Mouse (Mus musculus) lung, embryonic 16.5 days (tissue): ENCODE results near the gene Trpm1. TPM values are rescaled to one million over a fixed set of nuclear protein-coding genes. Genes with fewer than 3 reads are reported as not detected.
A peak's percentile ranks its signal among the peaks of the same experiment; 100 is the strongest.

Experiments
- ATAC-seq: fragments of 200-750 bp; cut with Nextera tagmentation; 2 replicates; pipeline ENCODE4 v1.8.0; 2017; ENCODE audit warnings: low read depth, mild to moderate bottlenecking, moderate library complexity
- H3K27ac ChIP-seq: fragments of 300-500 bp; sonication (generic); 2 replicates; pipeline ENCODE4 v1.5.1; 2014; ENCODE audit warnings: mild to moderate bottlenecking, control low read depth, low read length
- H3K27me3 ChIP-seq: fragments of 300-500 bp; sonication (generic); 2 replicates; pipeline ENCODE4 v1.6.1; 2014; ENCODE audit warnings: low read depth, low read length, mixed read lengths; ENCODE audit not compliant: control insufficient read depth, insufficient read depth
- H3K36me3 ChIP-seq: fragments of 300-500 bp; sonication (generic); 2 replicates; pipeline ENCODE4 v1.6.1; 2014; ENCODE audit warnings: low read length; ENCODE audit not compliant: control insufficient read depth, insufficient read depth
- H3K4me1 ChIP-seq: fragments of 300-500 bp; sonication (generic); replicated peaks from 2 replicates; pipeline ENCODE4 v1.6.1; 2014; ENCODE audit warnings: low read length, mixed read lengths; ENCODE audit not compliant: control insufficient read depth, insufficient read depth
- H3K4me2 ChIP-seq: fragments of 300-500 bp; sonication (generic); 2 replicates; pipeline ENCODE4 v1.6.1; 2014; ENCODE audit warnings: low read depth, low read length, control low read depth
- H3K4me3 ChIP-seq: fragments of 300-500 bp; sonication (generic); 2 replicates; pipeline ENCODE4 v1.5.1; 2014; ENCODE audit warnings: mild to moderate bottlenecking, low read length, control low read depth
- H3K9ac ChIP-seq: fragments of 300-500 bp; sonication (generic); 2 replicates; pipeline ENCODE4 v1.6.1; 2014; ENCODE audit warnings: low read length, control low read depth
- H3K9me3 ChIP-seq: fragments of 300-500 bp; sonication (generic); 2 replicates; pipeline ENCODE4 v1.6.1; 2016; ENCODE audit warnings: low read length; ENCODE audit not compliant: control insufficient read depth
- WGBS: fragments of 180-500 bp; shearing (Covaris S2); extraction: QIAGEN DNeasy Blood & Tissue Kit; methylation state at CpG from one replicate; pipeline ENCODE4 v1.1.7; 2014; 5-methylcytosine and 5-hydroxymethylcytosine counted together
- polyA plus RNA-seq: library from polyadenylated mRNA; unstranded; fragments of >200 nt; fragmentation: Nextera tagmentation; extraction: Ambion mirVana; gene quantifications from 2 replicates; pipeline ENCODE4 v1.2.1, GENCODE M21; 2015

The Trpm1 gene
- polyA plus RNA-seq, 1 experiment from 2014 or later, result 0.10 TPM

DNA sequence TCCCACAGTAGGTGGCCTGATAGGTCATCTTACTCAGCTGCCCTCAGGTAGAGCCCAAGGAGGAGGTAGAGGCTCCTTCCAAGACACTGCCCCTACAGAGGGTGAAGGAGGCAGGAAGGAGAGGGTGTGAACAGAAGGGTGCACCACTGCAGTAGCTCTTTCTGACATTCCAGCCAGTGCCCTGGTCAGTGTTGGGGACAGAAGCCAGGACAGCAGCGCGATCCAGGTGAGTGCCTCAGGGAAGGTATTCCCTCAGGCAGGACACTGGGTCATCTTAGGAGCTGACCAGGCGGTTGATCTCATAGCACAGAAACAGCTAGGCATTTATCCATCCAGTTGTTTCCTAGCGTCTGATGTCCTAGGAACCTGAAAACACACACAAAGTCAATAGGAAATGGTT, 1.6 kb downstream of the Trpm1 start:
- peaks cover 29% of the 10 kb centered on the region for H3K4me1 ChIP-seq
- H3K9ac ChIP-seq, result peak overlapping the region; percentile 38
- no peaks in the 10 kb centered on the region for H3K27me3 ChIP-seq
- peak overlapping the region; percentile 44 for H3K4me2 ChIP-seq
- no peak for ATAC-seq
- no peak overlapping the region for H3K27ac ChIP-seq
- WGBS, result 50% methylated on average over 4 of the region's 4 CpGs
- H3K4me3 ChIP-seq, result peak overlapping the region; percentile 8; the same call in 1 of the 2 replicates
- no peaks in the 10 kb centered on the region for H3K36me3 ChIP-seq
- no peaks in the 10 kb centered on the region for H3K9me3 ChIP-seq

DNA sequence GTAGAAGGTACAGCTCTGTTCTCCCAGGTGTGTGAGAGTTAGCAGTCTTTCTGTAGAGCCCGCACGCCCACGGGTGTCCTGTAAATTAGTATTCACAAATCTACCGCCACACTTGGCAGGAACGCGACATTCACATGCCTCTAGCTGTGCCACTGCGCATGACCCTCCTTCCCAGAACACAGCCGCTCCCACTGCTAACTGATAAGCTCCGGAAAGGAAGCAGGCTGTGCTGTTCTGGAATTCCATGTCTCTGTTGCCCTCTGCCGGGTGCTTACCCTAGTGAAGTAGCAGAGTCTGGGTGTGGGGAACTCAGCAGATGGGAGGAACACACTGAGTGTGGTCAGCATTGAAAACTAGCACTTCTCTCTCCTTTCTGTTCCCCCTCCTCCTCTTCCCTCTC, 2.1 kb downstream of the Trpm1 start:
- peak overlapping the region; percentile 8; the same call in 1 of the 2 replicates for H3K4me3 ChIP-seq
- peak overlapping the region; percentile 45; the same call in 1 of the 2 replicates for H3K27ac ChIP-seq
- H3K9ac ChIP-seq, result peak overlapping the region; percentile 38
- H3K27me3 ChIP-seq, result no peaks in the 10 kb centered on the region
- H3K4me2 ChIP-seq, result peak overlapping the region; percentile 44
- peak; percentile 90 for ATAC-seq
- WGBS, result under 1% methylated on average over 10 of the region's 10 CpGs
- no peaks in the 10 kb centered on the region for H3K36me3 ChIP-seq
- peaks cover 31% of the 10 kb centered on the region for H3K4me1 ChIP-seq
- H3K9me3 ChIP-seq, result no peaks in the 10 kb centered on the region

DNA sequence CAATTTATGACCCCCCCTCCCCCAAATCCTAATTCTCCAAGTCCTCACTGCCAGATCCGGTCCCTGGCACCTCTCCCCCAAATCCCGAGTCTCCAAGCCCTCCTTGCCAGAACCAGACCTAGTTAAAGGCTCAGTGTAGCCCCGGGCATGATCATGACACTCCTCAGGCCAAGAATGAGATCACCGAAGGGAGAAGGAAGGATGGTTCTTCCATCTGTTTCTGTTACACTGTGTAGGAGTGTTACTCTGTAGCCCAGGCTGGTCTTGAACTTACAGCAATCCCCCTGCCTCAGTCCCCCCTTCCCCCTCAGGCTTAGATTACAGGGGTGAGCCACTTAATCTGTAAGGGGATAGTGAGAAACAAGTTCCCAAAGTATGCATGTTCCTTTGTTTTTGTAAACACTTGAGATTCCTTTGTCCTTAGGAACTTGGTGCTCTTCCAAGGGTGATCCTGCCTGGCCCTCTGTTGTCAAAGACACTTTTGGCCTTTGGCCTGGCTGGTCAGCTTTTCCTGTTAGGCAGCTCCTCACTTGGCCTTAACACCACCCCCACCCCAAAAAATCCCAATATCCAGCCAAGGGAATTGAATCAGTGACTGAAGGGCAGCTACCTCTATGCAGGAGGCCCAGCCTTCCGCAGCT, 2.8 kb downstream of the Trpm1 start:
- no peaks in the 10 kb centered on the region for H3K27me3 ChIP-seq
- 69% methylated on average over 5 of the region's 5 CpGs for WGBS
- H3K4me3 ChIP-seq, result no peak overlapping the region
- H3K9me3 ChIP-seq, result no peaks in the 10 kb centered on the region
- peaks cover 31% of the 10 kb centered on the region for H3K4me1 ChIP-seq
- no peak overlapping the region for H3K9ac ChIP-seq
- no peaks in the 10 kb centered on the region for H3K36me3 ChIP-seq
- peak; percentile 32 for ATAC-seq
- H3K4me2 ChIP-seq, result no peak overlapping the region
- H3K27ac ChIP-seq, result peak overlapping the region; percentile 45

DNA sequence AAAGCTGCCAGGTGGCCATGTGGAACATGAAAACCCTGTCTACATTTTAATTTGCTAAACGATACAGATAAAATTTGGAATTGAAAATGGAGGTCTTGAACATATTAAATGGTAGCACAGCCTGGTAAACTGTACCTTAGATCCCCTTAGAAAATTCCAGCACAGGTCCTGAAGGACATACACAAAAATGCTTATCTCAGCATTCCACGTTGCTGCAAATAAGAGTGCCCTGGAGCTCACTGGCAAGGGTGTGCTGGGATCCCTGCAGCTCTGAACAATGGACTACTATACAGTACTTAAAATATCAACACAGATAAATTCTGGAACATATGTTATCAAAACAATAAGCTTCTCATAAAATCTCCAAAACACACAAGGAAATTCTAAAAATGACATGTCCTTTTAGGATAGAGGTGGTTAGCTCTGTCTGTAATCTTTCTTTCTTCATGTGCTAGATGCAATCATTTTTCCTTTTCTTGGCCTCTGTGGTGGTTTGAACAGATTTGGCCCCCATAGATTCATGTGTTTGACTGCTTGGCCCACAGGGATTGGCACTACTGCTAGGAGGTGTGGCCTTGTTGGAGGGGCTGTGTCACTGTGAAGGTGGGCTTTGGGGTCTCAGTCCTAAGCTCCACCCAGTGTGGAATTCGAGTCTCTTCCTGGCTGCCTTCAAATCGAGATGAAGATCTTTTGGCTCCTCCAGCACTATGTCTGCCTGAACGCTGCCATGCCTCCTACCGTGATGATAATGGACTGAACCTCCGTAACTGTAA, 3.5 kb downstream of the Trpm1 start:
- WGBS, result 60% methylated on average over 7 of the region's 7 CpGs
- H3K36me3 ChIP-seq, result no peaks in the 10 kb centered on the region

DNA sequence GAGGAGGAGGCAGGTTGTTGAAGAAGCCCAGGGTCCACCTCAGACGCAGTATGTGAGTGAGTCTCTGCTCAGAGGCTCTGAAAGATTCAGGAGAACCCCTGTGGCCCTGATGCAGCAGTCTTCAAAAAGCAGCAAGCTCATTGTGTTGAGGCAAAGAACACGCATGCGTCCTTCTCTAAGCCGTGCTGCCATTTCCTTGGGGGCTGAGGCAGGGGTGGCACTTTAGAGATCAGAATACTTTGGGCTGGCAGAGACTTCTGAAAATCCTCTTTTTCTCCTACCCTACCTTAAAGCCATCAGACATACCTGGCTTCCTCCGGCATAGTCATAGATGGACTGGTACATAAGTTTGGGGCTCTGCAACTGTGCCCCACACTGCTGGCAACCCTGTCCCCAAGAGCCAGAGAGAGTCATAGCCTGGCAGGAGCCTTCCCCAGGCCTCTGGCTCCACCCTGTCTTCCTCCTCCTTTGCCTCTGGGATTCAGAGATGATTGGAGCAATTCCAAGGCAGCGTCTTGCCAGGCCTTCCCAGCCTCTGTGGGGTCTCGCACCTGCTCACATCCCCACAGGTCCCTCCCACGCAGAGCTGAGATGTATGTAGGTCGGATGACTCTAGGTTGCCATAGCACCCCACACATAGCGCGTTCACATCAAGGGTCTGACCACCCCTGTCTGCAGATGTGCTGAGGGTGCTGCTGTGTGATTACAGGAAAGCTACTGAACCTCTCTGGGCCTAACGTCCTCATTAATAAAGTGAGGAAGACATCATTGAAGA, 4.8 kb downstream of the Trpm1 start:
- Histone ChIP-seq H3K9me3 (no peaks in the 10 kb centered on the region), H3K4me3 (no peak overlapping the region), H3K9ac (no peak overlapping the region), H3K4me2 (no peak overlapping the region), H3K27ac (no peak overlapping the region), H3K36me3 (no peaks in the 10 kb centered on the region), H3K4me1 (peaks cover 31% of the 10 kb centered on the region), H3K27me3 (no peaks in the 10 kb centered on the region)
- no peak for ATAC-seq
- WGBS, result 77% methylated on average over 12 of the region's 12 CpGs

More for the DNA sequence above, 3.5 kb downstream of the Trpm1 start:
- Histone ChIP-seq H3K9me3 (no peaks in the 10 kb centered on the region), H3K4me3 (no peak overlapping the region), H3K27ac (no peak overlapping the region), H3K4me2 (no peak overlapping the region), H3K9ac (no peak overlapping the region), H3K27me3 (no peaks in the 10 kb centered on the region), H3K4me1 (peaks cover 31% of the 10 kb centered on the region)
- no peak for ATAC-seq

DNA sequence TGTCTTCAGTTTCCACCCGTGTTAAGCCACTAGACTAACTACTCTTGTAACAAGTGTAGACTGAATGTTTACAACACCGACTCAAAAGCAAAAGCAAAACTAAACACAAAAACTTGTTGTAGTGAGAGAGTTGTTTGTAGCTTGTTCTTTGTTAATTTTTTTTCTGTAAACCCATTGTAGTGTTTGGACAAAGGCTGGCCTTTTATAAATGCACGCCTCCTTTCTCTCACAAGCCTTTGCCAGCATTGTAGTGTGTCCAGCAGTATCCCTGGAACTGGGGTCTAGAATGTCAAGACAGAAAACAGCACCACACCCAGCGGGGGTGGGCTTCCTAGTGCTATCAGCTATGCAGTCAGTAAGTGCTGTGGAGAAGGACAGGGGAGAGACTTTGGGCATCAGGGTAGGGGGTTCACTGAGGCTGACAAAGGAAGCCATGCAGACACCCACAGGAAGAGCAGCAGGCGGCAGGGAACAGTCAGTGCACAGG, 5.5 kb downstream of the Trpm1 start:
- WGBS, result 51% methylated on average over 5 of the region's 5 CpGs
- Histone ChIP-seq H3K27me3 (no peaks in the 10 kb centered on the region), H3K27ac (no peak overlapping the region), H3K9me3 (no peaks in the 10 kb centered on the region), H3K36me3 (no peaks in the 10 kb centered on the region), H3K4me2 (no peak overlapping the region), H3K4me1 (peaks cover 31% of the 10 kb centered on the region), H3K4me3 (no peak overlapping the region), H3K9ac (no peak overlapping the region)
- no peak for ATAC-seq

DNA sequence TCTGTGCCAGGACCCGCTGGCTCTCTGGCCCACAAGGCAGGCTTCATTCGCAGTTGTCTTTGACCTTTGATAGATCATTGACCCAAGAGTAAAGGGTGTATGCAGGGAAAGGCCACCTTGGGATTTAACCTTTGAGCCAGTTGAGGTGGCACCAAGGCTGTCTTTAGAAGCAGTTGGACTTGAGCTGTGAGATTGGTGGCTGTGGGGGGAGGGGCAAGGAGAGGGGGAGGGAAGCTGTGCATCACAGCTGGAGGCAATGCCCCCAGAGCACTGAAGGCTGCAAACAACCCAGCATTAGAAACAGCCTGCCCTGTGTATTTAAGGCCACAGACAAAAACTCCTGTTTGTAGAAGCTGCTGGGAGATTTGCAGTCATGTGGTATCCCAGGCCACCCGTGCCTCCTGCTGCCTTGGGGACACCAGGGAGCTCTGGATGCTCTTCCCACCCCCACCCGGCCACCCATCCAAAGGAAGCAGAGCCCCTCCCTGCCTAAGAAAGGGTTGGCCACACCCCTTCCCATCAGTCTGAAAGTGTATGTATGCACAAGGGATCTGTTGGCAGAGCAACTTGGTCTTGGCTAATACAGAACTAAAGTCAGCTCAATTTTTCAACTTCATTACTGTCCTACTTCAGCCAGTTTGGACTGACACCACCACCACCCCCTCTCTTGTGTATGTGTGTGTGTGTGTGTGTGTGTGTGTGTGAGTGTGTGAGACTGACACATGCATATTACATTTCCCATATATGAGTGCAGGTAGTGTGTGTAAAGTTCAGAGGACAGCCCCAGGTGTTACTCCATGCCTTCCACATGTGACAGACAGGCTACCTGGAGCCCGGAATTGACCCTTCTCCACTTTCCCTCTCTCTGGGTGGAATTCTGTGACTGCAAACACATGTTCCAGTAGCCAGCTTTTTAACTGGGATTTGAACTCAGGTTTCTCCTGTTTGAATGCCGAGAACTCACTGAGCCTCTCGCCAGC, 6.3 kb downstream of the Trpm1 start:
- Histone ChIP-seq H3K9ac (no peak overlapping the region), H3K4me1 (peaks cover 31% of the 10 kb centered on the region), H3K4me3 (no peak overlapping the region), H3K4me2 (no peak overlapping the region), H3K27ac (no peak overlapping the region; the same call in 1 of the 2 replicates), H3K36me3 (no peaks in the 10 kb centered on the region), H3K9me3 (no peaks in the 10 kb centered on the region), H3K27me3 (no peaks in the 10 kb centered on the region)
- peak; percentile 51 for ATAC-seq
- WGBS, result 42% methylated on average over 7 of the region's 7 CpGs

DNA sequence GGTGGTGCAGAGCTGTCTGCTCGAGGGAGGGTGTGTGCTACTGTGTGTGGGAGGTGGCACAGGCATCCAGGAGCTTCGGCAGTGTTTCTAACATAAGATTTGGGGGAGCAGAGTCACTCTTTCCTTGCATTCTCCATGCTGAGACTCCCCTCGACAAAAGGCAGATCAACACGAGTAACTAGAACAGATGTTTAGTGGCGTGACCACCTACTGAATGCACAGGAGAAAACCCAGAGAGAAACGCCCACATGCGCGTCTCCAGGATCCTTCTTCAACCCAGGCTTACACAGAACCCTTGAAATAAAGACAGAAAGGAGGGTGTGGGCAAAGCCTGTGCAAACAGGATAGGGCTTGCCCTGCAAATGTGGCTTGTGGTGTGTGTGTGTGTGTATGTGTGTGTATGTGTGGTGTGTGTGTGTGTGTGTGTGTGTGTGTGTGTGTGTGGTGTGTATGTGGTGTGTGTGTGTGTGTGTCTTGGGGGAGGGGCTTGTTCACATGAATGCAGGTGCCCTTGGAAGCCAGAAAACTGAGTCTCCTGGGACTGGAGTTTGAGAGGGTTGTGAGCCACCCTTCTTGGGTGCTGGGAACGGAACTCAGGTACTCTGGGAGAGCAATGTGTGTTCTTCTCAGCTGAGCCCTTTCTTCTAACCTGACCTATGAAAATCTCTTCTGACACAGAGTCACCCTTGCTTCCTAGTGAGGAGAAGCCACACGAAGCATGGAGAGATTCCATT, 7.3 kb downstream of the Trpm1 start:
- no peak overlapping the region for H3K4me2 ChIP-seq
- WGBS, result 64% methylated on average over 10 of the region's 10 CpGs
- H3K4me3 ChIP-seq, result no peak overlapping the region
- H3K36me3 ChIP-seq, result no peaks in the 10 kb centered on the region
- H3K4me1 ChIP-seq, result peaks cover 24% of the 10 kb centered on the region
- no peak for ATAC-seq
- no peaks in the 10 kb centered on the region for H3K27me3 ChIP-seq
- no peak overlapping the region for H3K27ac ChIP-seq
- H3K9ac ChIP-seq, result no peak overlapping the region
- H3K9me3 ChIP-seq, result no peaks in the 10 kb centered on the region
